Mouse (Mus musculus): ENCODE data around the gene Zfp423.

DNA sequence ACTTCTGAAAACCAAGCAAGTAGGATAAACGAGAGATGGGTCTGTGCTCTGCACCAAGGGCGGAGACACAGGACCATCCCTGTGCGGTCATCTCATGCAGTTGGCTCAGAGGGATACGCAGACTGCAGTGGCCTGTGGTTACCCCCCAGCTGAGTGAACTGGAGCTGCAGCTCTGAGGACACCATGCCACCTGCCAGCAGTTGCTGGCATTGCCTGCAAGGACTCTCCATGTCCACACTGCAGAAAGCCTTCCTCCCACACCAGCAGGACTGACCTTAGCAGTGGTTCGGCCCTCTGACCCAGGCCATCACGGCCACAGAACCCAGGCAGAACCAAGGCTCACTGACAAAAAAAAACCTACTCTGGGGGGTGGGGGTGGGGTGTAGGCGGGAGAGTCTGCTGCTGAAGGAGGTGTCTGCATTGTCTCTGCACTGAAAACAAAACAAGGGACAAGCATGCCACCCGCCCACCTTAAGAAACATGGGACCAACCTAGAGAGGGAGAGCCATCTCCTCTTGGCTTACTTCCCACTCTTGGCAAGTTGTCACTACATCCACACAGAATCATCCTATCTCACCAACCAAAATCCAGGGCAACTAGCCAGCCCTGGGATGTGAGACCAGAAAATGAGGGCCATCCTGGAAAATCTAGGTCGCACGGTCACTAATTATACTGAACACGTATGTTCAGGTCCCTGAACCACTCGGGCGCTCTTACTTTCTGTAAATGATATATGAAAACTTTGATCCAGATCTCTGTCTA is 288.0 kb downstream of the Zfp423 start:
- TF ChIP-seq CTCF (IDR thresholded peaks at IDR 0.05; ENCODE audit: low read depth) (no peak), EP300 (IDR thresholded peaks at IDR 0.05; ENCODE audit: low read depth) (no peak)

Data from heart, postnatal 0 days (tissue).